Mouse (Mus musculus) brain, embryonic 14.5 days (tissue): ENCODE results near the gene Fam83e.

ENCODE experiments used
- CTCF ChIP-seq: fragments of 200-500 bp; IDR thresholded peaks from 2 replicates; pipeline ENCODE4 v1.5.1; 2012; ENCODE audit warnings: inconsistent platforms, mild to moderate bottlenecking, moderate library complexity, borderline replicate concordance; ENCODE audit not compliant: insufficient read depth, insufficient read length; ENCODE audit errors: extremely low read depth
- POLR2A ChIP-seq: fragments of 200-500 bp; IDR thresholded peaks from 2 replicates; pipeline ENCODE4 v1.6.1; 2012; ENCODE audit warnings: mild to moderate bottlenecking, inconsistent platforms, borderline replicate concordance; ENCODE audit not compliant: poor library complexity, insufficient read depth, insufficient read length, severe bottlenecking; ENCODE audit errors: extremely low read depth

- TF ChIP-seq CTCF (no peak), POLR2A (no peak)
Measured at GRCm38 (mm10) chr7:45760151-45760550, 39.1 kb downstream of the Fam83e start.
